Mouse (Mus musculus) embryonic fibroblast, embryonic 13.5 days (primary cell): ENCODE results near the gene Kif26b.

Experiments
- CTCF ChIP-seq: IDR thresholded peaks from 2 replicates; pipeline ENCODE4 v1.5.1; 2011; ENCODE audit warnings: mild to moderate bottlenecking, control low read depth, low read length, moderate library complexity, borderline replicate concordance; ENCODE audit not compliant: insufficient read depth
- POLR2A ChIP-seq: IDR thresholded peaks from 2 replicates; pipeline ENCODE4 v1.6.1; 2011; ENCODE audit warnings: low read depth, mild to moderate bottlenecking, control low read depth, low read length, moderate library complexity

DNA sequence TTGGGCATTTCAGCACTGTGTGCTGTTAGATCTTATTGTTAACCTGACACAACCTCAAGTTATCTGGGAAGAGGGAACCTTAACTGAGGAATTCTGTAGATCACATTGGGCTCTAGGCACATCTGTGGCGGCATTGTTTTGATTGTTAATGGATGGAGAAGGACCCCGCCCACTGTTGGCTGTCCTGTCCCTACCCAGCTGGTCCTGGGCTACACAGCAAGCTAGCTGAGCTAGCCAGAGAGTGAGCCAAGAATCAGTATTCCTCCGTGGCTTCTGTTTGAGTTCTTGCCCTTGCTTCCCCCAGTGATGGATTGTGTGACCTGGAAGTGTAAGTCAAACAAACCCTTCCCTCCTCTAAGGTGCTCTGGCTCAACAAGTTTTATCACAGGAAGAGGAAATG lies 132.1 kb downstream of the Kif26b start:
- TF ChIP-seq CTCF, result no peak
- TF ChIP-seq POLR2A, result no peak
